Mouse (Mus musculus) frontal cortex, postnatal 25 days (tissue): ENCODE measurements at regions not wholly inside any gene's neighbourhood (a gene's known extent, or its start where the extent isn't known, plus 50 kb on each side); places are given as distances from the start of the nearest gene placed in this dataset.

Source experiments
- DNase-seq, 2 experiments: peaks; one replicate each; pipeline ENCODE4 v3.0.0; 2022; ENCODE audit warnings: low spot score in 2 of 2

DNA sequence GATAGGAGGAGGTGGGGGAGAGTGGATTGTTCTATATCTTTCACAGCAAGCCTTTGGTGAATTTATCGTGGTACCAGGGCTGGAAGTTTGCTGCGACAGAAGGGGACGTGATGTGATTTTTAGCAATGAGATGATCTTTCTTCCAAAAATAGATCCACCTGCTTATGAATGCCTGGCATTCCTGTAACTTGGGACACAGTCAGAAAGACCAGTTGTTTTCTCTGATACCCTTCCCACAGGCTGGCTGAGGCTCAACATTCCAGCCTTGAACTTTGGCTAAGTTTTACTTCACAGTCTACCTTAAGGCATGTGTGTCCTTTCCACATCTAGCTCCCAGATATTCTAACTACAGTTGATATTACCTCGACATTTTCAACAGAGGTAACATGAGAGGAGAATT, 1434.1 kb downstream of the Slc22a22 start:
- no peak for DNase-seq

DNA sequence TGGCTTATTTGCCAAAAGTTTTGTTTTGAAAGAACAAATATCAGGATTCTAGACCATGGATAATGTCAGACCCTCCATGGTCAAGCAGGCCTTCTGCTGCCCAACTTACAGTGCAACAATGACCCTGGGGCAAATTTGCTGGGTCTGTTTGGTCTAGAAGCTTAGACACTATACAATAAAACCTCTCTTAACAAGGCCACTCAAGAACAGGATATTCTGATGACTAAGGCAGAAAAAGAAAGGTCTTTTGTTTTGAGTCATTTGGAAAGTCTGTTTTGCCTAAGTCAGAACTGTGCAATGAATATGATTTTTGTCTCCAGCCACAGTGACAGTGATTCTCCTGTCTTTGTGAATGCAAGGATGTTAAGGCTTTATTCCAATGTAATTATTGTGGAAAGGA, 1435.0 kb downstream of the Slc22a22 start:
- no peak for DNase-seq

DNA sequence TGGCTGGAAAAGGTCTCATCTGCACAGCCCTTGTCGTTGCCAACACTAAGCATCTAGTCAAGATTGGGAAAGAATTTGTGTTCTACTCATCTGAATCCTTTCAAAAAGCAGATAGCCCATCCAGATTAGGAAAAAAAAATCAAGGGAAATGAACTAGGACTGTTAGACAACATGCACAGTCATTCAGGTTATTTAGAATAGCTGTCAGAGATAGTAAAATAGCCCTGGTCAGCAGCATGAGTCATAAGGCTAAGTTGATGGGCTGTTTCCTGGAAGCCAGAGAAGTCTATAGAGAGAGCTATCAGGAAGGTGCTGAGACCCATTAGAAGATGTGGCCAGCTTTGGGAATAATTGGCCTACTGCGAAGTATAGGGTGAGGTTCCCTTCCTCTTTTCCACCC, 1447.4 kb downstream of the Slc22a22 start:
- no peak for DNase-seq

DNA sequence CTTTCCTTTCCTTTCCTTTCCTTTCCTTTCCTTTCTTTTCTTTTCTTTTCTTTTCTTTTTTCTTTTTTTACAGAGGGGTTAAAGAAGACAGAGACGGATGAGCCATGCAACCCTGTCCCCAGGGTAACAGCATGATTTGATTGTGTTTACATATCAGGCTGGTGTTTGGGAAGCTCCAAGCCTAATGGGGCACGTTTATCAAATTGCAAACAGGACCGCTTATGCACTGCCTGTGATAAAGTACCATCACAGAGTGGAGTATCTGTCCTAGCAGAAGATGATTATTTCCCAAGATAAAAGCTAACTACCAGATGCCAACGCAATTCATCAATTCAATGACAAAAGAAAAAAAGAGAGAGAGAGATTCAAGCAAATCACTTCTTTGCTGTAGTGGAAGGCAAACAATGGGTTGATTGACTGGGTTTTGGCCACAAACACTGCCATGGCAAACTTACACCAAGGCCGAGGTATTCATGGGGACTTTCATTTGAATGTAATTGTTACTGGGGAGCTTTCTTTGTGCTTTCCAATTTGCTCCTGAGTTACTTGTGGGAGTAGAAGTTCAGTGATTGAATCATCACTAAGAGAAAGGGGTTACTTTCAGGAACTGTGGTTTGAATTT, 1450.1 kb downstream of the Slc22a22 start:
- no peak for DNase-seq

DNA sequence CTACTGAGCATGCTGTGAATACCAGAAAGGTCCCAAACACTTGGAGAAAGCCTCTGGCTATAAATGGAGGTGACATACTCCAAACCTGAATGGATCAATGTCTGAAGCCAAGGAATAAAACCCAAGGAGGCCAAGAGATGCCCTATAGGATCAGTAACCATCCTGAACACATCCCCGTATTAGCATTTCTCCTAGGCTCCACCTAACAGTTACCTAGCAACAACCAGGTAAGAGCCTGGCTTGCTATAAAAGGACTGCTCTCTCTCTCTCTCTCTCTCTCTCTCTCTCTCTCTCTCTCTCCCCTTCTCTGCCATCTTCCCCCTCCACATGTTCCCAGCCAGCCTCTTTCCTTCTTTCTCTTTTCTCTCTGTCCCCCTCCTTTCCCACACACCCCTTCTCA, 1452.7 kb downstream of the Slc22a22 start:
- no peak for DNase-seq

DNA sequence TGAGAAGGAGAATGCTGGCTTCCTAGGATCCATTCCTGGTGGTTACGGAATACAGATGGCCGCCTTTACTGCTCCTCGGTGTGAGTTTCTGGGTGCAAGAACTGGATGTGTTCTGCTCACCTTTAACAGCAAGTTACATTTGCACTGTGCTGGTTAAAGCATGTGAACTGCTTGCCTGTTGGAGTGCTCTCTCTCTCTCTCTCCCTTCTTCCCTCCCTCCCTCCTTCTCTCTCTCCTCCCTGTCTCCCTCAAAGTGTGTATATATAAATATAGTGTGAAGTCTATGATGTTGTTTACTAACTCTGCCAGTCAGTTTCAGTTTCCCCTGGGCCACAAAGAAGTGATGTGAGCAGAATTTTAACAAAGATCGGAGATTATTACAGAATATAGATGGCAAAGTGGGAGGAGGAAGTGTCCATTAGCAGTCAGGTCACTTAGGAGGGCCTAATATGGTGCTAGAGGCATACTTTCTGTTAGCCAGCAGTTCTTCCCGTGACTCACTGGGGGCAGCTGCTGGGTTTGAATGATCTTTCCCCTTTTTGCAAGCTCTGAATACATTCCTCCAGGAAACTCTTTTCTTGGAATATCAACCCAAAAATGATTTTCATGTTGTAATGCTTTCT, 1453.5 kb downstream of the Slc22a22 start:
- DNase-seq = no peak

DNA sequence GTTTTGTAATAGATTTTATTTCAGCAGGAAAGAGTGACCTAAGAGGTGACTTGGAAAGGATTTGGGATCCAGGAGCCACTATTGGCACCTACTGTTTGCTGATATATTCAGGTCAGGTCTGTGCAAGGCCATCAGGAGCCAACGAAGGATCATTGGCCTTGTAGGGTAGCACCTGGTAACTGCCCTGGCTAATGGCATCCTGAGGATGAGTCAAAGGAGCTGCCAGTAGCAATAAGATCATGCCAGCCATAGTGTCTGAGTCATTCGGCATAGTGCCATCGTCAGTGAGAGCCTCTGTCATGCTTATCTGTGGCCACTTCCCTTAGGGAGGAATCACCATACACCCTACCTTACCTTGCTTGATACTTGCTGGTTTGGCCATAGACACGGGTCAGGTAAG, 1455.1 kb downstream of the Slc22a22 start:
- no peak for DNase-seq

DNA sequence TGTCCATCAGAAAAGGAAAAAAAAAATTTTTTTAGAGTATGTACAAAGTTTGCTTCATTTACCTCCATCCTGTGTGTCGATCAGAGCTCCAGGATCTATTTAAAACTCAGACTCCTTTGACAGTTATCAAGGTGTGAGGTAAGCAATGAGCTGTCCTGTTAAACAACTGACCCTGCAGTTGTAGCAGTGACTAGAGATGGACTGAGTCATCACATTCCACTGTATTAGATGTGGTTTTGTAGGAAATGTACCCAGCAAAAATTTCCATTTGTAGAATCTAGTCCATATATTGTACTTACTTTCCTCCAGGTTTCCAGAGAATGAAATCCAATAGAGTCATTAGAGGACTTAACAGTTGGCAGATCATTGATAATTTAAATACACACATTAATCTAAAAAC, 1459.3 kb downstream of the Slc22a22 start:
- DNase-seq = no peak

DNA sequence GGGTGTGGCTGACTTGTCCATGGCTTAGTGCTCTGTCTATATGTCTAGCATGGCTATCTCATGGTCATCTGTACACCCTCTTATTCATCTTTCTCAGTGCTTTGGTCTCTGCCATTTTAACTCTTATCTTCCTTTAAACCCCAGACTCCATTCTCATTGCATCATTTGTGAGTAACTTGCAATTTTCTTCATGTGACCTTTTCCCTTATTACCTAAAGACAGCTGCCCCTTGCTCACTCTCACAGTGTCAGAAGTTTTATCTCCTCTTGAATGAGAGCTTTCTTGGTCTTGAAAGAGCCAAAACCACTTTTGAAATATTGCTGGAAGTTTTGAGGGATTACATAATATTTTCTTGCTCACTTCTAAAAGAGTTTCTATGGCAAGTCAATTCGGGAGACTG, 1459.9 kb downstream of the Slc22a22 start:
- no peak for DNase-seq

DNA sequence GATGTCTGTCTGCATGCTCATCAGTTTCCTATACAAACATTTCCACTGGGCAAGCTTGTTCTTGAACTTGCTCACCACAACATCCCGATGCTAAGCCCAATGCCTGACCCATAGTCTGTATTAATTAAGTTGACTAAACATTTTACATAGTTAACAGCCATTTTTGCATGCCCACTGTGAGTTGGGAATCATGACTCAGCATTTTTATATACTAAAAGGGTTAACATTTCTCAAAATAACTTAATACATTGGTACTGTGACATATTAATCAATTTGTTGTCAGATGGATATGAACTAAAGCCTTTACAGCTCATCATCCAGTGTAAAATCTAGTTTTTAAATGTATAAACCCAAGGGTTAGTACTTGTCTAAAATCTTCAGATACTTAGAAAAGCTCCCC, 1461.4 kb downstream of the Slc22a22 start:
- no peak for DNase-seq

DNA sequence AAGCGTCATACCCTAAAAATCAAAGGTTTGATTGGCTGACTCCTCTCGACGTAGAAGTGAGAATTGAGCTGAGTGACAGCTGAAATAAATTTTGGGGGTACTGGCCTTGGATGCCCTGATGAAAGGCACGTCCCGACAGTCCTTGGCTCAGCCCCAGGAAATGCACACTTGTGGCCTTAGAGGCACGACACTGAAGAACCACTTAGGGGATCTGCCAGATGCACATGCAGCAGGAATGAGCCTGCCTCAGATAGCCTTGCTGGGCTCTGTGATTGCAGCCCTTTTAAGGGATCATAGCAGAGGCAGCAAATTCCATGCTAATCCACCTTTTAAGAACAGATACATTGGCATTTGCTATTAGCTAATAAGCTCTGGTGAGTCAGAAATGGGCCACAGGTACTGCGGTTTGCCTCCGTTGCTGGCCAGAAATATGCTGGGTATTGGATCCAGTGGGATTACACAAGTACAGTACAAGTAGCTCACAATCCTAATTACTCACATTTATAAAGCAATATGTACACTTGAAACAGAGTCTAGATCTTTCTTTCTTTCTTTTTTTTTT, 1463.3 kb downstream of the Slc22a22 start:
- no peak for DNase-seq

DNA sequence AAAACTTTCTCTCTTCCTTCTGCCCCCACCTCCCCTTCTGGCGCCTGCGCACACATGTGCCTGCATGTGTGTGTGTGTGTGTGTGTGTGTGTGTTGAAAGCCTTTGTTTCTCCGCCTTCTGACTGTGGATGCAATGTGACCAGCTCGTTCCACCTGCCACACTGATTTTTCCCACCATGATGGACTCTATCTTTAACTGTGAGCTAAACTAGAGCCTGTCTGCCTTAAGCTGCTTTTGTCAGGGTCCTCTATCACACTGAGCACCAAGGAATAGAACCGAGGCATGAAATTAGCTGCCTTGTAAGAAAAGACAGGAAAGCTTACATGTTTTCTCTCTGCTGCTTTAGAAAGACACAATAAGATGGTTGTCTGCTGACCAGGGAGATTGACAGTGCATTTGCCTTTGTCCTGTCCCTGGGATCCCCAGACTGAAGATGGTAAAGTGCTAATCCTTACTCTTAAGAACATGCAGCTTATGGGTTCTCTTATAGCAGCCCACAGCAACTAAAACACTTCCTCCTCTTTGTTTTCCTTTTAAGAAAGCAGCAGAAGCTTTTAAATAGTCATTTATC, 1468.7 kb downstream of the Slc22a22 start:
- no peak for DNase-seq

DNA sequence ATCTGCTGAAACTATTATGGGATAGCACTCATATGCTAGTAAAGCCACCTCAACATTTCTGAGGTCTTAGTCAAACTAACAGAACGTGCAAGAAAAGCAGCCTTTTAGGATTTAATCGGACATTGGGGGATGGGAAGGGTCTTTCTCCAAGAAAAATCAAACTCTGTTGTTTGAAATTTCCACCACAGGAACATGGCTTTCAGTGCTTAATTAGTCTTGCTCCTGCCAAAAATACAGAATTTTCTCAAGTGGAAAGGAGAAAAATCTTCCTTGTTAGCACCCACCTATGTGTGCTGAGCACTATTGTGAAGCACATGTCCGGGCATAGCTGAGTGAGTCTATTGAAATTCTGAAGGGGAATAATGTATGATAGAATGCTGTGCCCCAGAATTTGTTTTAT, 1470.0 kb downstream of the Slc22a22 start:
- DNase-seq = no peak

DNA sequence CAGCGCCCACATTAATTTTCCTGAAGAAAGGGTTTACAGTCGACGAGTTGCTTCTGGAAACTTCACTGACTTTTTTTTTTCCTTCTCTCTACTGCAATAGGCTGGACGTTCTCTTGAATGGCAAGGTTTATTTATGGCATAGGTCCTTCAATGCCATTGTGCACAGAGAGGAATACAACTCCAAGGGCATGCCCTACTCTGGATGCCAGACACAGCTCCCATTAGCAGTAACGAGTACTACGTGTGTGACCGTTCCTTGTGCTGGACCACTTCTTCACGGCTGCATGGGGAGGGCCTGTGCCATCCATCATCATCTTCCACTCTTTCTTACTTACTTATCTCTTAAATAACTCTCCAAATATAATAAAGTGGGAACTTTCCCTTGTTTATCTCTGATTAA, 1472.1 kb downstream of the Slc22a22 start:
- no peak for DNase-seq

DNA sequence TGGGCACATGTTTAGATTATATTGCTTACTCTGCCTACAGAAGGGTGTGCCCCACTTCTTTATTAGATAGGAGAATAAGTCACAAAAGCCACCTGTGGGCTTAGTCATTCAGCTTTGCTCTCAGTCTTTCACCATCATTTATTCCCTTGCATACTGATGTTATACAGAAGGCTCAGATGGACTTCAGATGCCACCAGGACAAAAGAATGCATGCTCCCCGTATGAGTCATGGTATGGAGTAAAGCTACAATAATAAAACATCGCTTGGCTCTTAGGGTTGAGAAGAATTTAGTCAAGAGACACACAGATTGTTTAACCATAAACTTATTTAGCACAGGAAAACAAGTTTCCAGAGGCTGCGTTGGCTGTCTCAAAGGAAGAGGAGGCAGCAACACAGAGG, 1473.5 kb downstream of the Slc22a22 start:
- DNase-seq = no peak

DNA sequence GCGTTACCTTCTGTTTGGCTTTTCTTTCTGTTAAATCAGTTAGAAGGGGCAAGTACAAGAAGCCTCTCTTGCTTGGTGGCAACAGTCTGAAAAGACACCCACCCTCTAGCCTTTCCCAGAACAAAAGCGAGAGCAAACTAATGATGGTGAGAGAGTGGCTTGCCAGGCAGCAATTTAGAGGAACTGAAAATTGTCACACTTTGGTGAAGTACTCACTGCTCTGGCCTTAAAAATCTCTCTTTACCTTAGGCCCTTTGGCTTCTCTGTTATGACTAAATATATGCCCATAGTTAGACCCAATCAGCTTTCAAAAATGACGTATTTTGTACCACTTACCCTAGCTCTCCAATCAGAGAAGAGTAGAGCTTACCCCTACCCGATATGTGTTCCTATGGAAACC, 1477.8 kb downstream of the Slc22a22 start:
- no peak for DNase-seq

DNA sequence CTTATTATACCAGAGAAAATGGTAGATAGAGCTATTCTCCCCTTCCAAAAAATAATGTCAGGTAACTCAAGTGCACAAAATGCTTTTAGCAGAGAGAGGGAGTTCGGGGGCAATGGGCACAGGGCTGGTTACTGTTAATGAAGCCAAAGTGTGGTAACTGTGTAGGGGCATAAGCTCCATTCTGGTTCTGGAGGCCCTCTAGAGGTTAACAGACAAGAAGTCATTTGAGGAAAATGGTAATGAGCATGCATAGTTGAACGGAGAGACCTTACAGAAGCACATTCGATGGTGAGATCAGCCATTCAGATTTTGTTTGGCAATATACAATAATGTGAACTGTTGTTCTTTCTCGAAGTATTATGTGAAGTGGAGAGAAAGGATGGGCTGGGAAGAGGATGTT, 1479.4 kb downstream of the Slc22a22 start:
- no peak for DNase-seq

DNA sequence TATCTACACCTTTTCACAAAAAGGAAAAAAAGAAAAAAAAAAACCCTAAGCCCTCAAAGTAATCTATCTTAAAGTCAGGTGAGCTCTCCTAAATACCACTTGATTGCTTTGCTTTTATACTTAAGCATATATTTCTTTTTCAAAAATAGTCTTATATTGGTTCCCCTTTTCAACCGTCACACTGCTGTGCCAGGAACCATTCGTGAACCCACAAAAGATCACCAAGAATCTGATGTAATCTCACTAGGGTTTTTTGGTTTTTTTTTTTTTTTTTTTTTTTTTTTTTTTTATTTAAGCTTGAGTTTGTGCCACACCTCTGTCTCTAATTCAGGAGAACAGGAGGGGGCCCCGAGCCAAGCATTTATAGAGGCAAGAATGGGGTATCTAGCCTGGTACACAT, 1482.7 kb downstream of the Slc22a22 start:
- no peak for DNase-seq

DNA sequence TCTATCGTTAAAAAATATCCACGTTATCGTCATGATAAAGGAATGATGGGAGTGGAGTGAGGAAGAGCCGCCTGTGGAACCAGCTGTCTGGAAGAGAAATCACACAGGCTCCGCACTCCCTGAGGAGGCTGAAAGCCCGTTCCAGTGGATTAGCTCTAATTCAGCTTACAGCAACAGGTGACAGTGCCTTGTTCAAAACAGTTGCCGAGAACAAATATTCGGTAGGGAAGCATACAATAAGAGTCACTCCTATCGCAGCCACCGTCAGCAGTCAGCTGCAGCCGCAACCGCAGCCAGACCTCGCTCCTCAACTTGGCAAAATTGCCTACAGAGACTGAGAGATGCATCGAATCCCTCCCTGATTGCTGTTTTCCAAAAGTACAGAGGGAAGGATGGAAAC, 1501.6 kb downstream of the Slc22a22 start:
- no peak for DNase-seq

DNA sequence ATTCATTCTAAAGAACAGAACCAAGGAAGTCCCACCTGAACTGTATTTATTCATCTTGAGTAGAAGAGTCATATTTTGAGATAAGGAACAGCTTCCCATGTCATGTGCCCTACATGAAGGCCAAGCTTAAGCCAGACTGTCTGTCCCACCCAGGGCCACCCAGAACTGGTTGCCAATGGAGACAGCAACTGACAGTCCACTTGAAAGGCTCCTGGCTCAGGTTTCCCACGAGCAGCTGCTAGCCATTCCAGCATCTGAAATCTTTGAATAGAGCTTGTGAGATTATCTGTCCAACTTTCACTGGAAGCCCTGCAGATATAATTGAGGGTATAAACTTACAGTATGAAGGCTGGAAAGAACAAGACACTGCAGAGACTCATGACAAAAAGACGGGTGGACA, 1510.6 kb downstream of the Slc22a22 start:
- DNase-seq = no peak

DNA sequence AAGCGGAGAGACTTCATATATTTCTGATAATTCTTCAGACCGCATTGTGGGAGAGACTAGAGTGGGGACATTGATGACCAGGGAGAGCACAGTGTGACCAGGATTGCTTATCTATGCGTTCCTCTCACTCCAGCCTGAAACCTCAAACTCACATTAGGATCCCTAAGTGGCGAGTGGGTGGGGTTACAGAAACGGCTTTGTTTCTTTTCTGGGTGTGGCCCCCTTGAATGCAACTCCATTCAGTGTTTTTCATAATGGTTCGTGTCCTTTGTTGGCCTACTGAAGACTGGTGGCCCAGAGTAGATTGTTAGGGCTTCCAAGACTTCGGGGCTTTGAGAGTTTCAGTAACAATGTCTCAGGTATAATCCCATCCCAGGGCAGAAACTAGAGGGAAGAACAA, 1512.1 kb downstream of the Slc22a22 start:
- DNase-seq = no peak

DNA sequence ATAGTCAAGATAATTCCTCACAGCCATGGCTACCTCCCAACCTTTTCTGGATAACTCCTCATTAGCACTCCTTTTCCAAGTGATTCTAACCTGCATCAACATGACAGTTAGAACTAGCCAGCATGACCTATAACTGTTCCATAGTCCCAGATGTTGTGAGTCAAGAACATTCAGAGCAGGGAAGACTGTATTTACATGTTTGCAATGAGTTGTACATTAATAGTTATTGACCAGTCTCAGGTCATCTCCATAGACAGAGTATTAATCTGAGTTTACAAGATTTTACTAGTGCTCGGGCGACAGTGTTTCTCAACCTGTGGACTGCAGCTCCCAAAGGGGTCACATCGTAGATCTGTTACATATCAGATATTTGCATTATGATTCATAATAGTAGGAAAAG, 1515.3 kb downstream of the Slc22a22 start:
- no peak for DNase-seq
